Mouse (Mus musculus) naive thymus-derived CD4-positive, alpha-beta T cell, adult 2 months (primary cell): ENCODE data around the gene Castor2.
A peak's percentile ranks its signal among the peaks of the same experiment; 100 is the strongest.

Experiments
- DNase-seq: peaks from one replicate; pipeline ENCODE4 v3.0.0-alpha.2; 2011; ENCODE audit warnings: low read depth

Gene Castor2

GRCm38 (mm10) chr5:134166642-134167041, 67.1 kb downstream of the Castor2 start:
- peak; percentile 67 for DNase-seq

GRCm38 (mm10) chr5:134168033-134168432, 68.5 kb downstream of the Castor2 start:
- no peak for DNase-seq

DNA sequence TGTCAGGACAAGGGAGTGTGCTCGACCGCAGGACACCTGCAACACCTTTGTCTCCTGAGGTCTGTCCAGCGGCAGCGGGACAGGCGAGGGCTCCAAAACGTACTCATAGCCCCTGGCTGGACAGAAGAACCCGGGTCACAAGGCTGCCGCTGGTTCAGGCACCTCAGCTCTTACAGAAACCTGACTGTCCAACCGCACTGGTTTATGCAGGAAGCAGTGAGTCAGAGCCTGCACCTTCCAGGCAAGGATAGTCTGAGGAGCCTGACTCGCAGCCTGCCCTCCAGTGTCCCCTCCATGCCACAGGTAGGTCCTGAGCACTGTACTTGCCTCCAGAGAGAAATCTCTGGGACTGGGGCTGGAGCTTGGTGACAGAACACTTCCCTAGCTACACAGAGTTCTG, 69.7 kb downstream of the Castor2 start:
- DNase-seq: no peak

DNA sequence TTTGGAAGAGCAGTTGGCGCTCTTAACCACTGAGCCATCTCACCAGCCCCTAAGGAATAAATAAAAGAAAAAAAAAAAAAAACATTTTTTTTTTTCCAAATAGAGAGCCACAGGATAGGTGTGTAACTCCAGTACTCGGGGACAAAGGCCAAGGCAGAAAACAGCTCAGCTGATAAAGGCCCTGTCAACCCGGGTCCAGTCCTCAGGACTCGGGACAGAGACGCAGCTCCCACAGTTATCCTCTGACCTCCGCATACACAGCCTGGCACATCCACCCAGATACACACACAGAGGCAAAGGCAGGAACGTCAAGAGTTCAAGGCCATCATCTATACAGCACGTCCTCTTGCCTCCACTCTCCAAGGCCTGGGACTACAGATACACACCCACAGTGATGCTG, 70.7 kb downstream of the Castor2 start:
- DNase-seq: no peak

DNA sequence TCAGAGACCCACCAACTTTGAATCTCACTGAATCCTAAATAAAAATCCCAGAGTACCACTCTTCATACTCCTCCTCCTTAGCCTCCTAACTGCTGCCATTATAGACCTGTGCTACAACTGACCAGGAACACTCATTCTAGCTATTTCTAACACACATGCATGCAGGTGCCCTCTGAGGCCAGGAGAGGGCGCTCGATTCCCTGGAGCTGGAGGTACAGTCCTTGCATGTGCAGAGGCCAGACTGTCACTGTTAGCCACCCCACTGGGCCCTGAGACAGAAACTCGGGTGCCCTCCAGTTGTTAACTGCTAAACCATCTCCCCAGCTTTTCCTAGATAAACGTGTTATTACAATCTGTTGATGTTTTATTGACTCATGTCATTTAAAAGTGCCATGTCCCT, 73.7 kb downstream of the Castor2 start:
- peak; percentile 63 for DNase-seq

DNA sequence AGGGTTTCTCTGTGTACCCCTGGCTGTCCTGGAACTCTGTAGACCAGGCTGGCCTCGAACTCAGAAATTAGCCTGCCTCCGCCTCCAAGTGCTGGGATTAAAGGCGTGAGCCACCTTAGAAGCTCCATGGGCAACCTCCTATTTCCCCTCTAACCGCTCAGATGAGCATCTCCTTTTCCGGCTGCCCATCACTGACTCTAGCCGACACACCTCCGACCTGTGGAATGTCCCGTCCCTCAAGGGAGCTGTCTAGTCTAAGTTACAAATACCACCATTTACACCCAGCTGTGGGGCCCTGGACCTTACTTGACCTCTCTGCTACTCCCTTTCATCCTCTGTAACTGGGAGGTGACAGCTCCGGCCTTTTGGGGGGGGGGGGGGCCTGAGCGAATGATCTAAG, 76.2 kb downstream of the Castor2 start:
- DNase-seq: peak; percentile 32

- peak; percentile 91 for DNase-seq
Observed at GRCm38 (mm10) chr5:134176169-134176881, 76.8 kb downstream of the Castor2 start, which contains the start of gene Rcc1l. Gene Rcc1l, minus strand, starts transcription at chr5:134176774.

- no peak for DNase-seq
Observed at GRCm38 (mm10) chr5:134178536-134178935, 79.0 kb downstream of the Castor2 start.

DNA sequence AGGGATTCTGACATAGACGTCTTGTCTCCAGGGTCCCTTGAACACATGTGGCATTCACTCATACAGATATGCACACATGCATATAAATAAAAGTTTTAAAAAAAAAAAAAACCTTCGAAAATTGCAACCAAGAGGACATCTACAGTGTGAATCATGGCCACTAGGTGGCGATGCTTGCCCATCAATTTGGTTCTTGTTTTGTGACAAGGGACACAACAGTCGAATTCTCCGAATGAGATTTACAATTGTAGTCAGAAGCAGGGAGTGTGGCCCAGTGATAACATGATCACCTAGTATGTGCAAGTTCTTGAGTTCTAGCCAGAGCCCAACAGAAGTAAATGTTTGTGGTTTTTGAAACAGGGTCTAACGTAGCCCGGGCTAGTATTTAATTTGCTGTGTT, 80.4 kb downstream of the Castor2 start:
- peak; percentile 96 for DNase-seq

DNA sequence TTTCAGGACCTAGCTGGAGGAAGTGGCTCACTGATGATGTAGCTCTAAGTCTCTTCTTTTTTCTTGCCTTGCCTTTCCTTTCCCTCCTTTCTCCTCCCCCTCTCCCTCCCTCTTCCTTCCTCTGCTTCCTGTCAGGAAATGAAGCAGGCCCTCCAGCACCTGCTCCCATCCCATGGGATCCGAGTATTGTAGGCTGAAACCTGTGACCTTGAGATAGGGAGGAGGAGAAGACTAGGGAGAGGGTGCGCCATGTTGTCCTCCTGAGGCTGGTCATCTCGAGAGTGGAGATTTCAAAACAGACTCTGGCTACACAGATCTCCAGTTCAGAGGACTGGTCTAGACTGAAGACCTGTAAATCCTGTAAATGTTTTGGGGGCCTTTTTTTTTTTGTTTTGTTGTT, 82.7 kb downstream of the Castor2 start:
- no peak for DNase-seq

DNA sequence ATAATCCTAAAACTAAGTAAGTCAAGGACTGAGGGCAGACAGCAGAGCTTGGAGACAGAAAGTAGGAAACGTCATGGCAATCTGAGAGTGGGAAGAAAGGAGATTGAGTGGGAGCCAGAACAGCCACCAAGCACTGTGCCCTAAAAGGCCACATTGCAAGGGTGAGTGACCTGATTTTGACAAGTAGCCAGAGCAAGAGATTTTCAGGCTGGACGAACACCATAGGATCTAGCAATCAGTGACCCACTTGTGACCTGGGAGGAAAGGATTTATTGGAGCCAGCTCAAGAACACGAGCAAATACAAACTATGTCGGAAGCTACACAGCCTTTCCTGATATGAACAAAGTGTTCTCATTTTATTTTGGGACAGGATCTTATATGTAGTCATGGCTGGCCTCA, 83.2 kb downstream of the Castor2 start:
- no peak for DNase-seq

- DNase-seq: no peak
Observed at GRCm38 (mm10) chr5:134183162-134183561, 83.7 kb downstream of the Castor2 start.

DNA sequence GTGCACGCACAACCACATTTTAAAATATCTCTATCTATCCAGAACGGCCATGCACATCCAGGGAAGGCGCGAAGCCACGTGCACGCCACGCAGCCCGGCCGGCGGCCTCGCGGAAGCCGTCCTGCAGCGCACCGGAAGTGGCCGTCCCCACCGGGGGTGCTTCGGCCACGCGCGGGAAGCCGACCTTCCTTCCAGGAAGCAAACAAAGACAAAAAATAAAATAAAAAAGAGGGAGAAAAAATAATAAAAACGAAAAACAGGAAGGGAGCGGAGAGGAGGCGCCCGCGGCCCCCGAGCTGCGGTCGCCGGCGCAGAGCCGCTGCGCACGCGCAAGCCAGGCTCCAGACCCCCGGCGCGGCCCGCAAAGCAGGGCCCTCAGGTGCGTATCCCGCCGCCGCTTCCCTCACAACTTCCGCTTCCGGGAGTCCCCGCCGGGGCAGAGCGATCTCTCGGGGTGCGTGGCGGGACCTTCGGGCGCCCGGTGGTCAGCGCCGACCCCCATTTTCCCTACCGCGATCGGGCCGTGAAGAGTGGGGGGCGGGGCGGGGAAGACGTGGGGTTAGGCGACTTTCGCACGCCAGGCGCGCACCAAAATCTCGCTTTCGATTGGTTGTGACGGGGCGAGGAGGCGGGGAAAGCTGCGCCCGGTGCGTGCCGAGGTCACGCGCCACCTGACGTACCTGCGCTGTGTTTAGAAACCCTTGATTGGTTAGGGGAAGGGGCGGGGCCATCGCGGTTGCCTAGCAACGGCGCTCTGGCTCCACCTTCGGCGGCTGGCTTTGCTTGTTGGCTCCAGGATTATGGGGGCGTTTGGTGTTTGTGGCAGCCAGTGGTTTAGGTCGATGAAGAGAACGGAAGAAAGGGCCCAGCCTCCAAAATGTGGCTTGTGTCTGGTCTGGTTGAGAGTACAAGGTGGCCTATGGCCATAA, 84.6 kb downstream of the Castor2 start, which contains the start of gene Gtf2ird2:
Gtf2ird2 (plus strand) TSS at position 140 of the 929 bp plus-strand sequence.
- DNase-seq: peak; percentile 99

- DNase-seq: no peak
Observed at GRCm38 (mm10) chr5:134186059-134186458, 86.5 kb downstream of the Castor2 start.

- peak; percentile 92 for DNase-seq
Observed at GRCm38 (mm10) chr5:134186961-134187731, 87.6 kb downstream of the Castor2 start.

GRCm38 (mm10) chr5:134188571-134188970, 89.1 kb downstream of the Castor2 start:
- DNase-seq: peak; percentile 70

GRCm38 (mm10) chr5:134193664-134194063, 94.2 kb downstream of the Castor2 start:
- no peak for DNase-seq
